Mouse (Mus musculus): ENCODE data around the gene Pofut2.

Pofut2 gene

GRCm38 (mm10) chr10:77229609-77230595 lies 29.1 kb upstream of the Pofut2 start:
- in situ Hi-C loops (cut with MboI, MseI), result loop anchor here (10.0 kb wide), 1 partner anchor 705 kb away; no protein-coding TSS in a partner anchor

GRCm38 (mm10) chr10:77231861-77232755 lies 26.9 kb upstream of the Pofut2 start:
- in situ Hi-C loops (cut with MboI, MseI), result loop anchor here (10.0 kb wide), 1 partner anchor 703 kb away; no protein-coding TSS in a partner anchor

- in situ Hi-C loops (cut with MboI, MseI), result loop anchor here (10.0 kb wide), 1 partner anchor 702 kb away; no protein-coding TSS in a partner anchor
These were observed 25.8 kb upstream of the Pofut2 start for GRCm38 (mm10) chr10:77233230-77233629.

GRCm38 (mm10) chr10:77234991-77235616 lies 23.9 kb upstream of the Pofut2 start:
- in situ Hi-C loops (cut with MboI, MseI), result loop anchor here (10.0 kb wide), 1 partner anchor 700 kb away; no protein-coding TSS in a partner anchor

GRCm38 (mm10) chr10:77237795-77238580 lies 21.0 kb upstream of the Pofut2 start:
- in situ Hi-C loops (cut with MboI, MseI), result loop anchor here (10.0 kb wide), 1 partner anchor 697 kb away; no protein-coding TSS in a partner anchor

- in situ Hi-C loops (cut with MboI, MseI), result no loop called here
These were observed 18.3 kb upstream of the Pofut2 start for GRCm38 (mm10) chr10:77240764-77241163.

GRCm38 (mm10) chr10:77242396-77242795 lies 16.6 kb upstream of the Pofut2 start:
- in situ Hi-C loops (cut with MboI, MseI), result no loop called here

GRCm38 (mm10) chr10:77242871-77243270 lies 16.1 kb upstream of the Pofut2 start:
- in situ Hi-C loops (cut with MboI, MseI), result no loop called here

GRCm38 (mm10) chr10:77243572-77244161 lies 15.4 kb upstream of the Pofut2 start:
- in situ Hi-C loops (cut with MboI, MseI), result no loop called here

- in situ Hi-C loops (cut with MboI, MseI), result loop anchor here (5.0 kb wide), 1 partner anchor 37 kb away; no protein-coding TSS in a partner anchor
These were observed 14.2 kb upstream of the Pofut2 start for GRCm38 (mm10) chr10:77244777-77245176.

- in situ Hi-C loops (cut with MboI, MseI), result loop anchor here (5.0 kb wide), 1 partner anchor 40 kb away; no protein-coding TSS in a partner anchor
These were observed 12.0 kb upstream of the Pofut2 start for GRCm38 (mm10) chr10:77247048-77247447.

- in situ Hi-C loops (cut with MboI, MseI), result loop anchor here (5.0 kb wide), 1 partner anchor 40 kb away; no protein-coding TSS in a partner anchor
These were observed 11.3 kb upstream of the Pofut2 start for GRCm38 (mm10) chr10:77247707-77248106.

GRCm38 (mm10) chr10:77251223-77251783 lies 7.7 kb upstream of the Pofut2 start:
- in situ Hi-C loops (cut with MboI, MseI), result loop anchor here (5.0 kb wide), 1 partner anchor 119 kb away; no protein-coding TSS in a partner anchor

GRCm38 (mm10) chr10:77251784-77252539 lies 7.1 kb upstream of the Pofut2 start:
- in situ Hi-C loops (cut with MboI, MseI), result loop anchor here (5.0 kb wide), 1 partner anchor 120 kb away; no protein-coding TSS in a partner anchor

GRCm38 (mm10) chr10:77252790-77253189 lies 6.2 kb upstream of the Pofut2 start:
- in situ Hi-C loops (cut with MboI, MseI), result loop anchor here (5.0 kb wide), 1 partner anchor 120 kb away; no protein-coding TSS in a partner anchor

GRCm38 (mm10) chr10:77255231-77255630 lies 3.8 kb upstream of the Pofut2 start:
- in situ Hi-C loops (cut with MboI, MseI), result no loop called here

- in situ Hi-C loops (cut with MboI, MseI), result no loop called here
These were observed 3.3 kb upstream of the Pofut2 start for GRCm38 (mm10) chr10:77255676-77256075.

GRCm38 (mm10) chr10:77258041-77258590 lies 902 bp upstream of the Pofut2 start:
- in situ Hi-C loops (cut with MboI, MseI), result no loop called here
